Mouse (Mus musculus): ENCODE measurements around the gene Rbx1. TPM values are rescaled to one million over a fixed set of nuclear protein-coding genes. Genes with fewer than 3 reads are reported as not detected.
A peak's percentile ranks its signal among the peaks of the same experiment; 100 is the strongest.

Rbx1 gene
- total and polyA plus RNA-seq, 3 experiments = 228 to 778 (median 307) TPM

DNA sequence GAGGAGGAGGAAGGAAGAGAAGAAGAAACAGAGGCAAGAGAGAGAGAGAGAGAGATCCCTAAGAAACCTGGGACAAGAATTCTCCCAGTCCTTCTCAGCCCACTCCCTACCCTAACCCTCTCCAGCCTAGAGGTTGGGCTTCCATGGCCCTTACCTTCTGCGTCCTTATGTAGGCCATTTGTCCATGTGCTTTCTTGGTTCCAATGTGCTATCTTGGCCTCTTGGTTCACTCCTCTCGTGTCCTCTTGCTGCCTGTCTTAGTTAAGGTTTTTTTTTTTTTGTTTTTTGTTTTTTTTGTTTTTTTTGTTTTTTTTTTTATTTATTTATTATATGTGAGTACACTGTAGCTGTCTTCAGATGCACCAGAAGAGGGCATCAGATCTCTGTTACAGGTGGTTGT is 16.9 kb downstream of the Rbx1 start:
- Histone ChIP-seq H3K4me1 (ENCODE audit: control insufficient read depth in 1 of 2, insufficient read depth in 2 of 2, low read length in 2 of 2) (peaks cover 0 to 14% of the 10 kb centered on the region in 2 experiments; a peak in 3 of 4 replicates), H3K9me3 (replicated peaks; ENCODE audit: insufficient read depth, low read length) (no peaks in the 10 kb centered on the region), H3K79me2 (ENCODE audit: control insufficient read depth, insufficient read depth, low read length, poor library complexity) (no peaks in the 10 kb centered on the region), H3K36me3 (ENCODE audit: control insufficient read depth in 1 of 2, insufficient read depth in 2 of 2, low read length in 2 of 2) (peaks cover 0 to 9% of the 10 kb centered on the region in 2 experiments; a peak in 2 of 4 replicates), H3K27ac (ENCODE audit: control insufficient read depth, low read depth, low read length) (no peak overlapping the region), H3K27me3 (ENCODE audit: control insufficient read depth in 1 of 2, insufficient read depth in 2 of 2, low read length in 2 of 2) (no peaks in the 10 kb centered on the region), H3K4me3 (ENCODE audit: control insufficient read depth in 1 of 2, insufficient read depth in 1 of 2, low read depth in 2 of 2, low read length in 2 of 2) (no peak overlapping the region), H3K9ac (ENCODE audit: control insufficient read depth, low read depth, low read length, poor library complexity, severe bottlenecking) (0 out of 2 replicates have a peak overlapping the region, but pooled peaks have one; percentile 20)
- peak; percentile 32 for DNase-seq (ENCODE audit: low read depth, low spot score)
- peak; percentile 18; the same call in 1 of the 2 replicates for TF ChIP-seq RAD21 (IDR thresholded peaks at IDR 0.05; ENCODE audit: low read depth, low read length)
- TF ChIP-seq ZNF384 (IDR thresholded peaks at IDR 0.05; ENCODE audit: low read depth, low read length) = peak; percentile 11; the same call in 1 of the 2 replicates
- peak; percentile 10; the same call in 1 of the 2 replicates for TF ChIP-seq SMC3 (IDR thresholded peaks at IDR 0.05; ENCODE audit: low read depth, low read length)
- no peak for TF ChIP-seq KAT2A (conservative IDR thresholded peaks at IDR 0.05; ENCODE audit: low read depth, low read length)
- peak in 1 of 3 experiments; percentile 6; a peak in 1 of 6 replicates for TF ChIP-seq CTCF (IDR thresholded peaks at IDR 0.05 in 2 of 3, conservative IDR thresholded peaks at IDR 0.05 in 1 of 3; ENCODE audit: control insufficient read depth in 1 of 3, insufficient read depth in 1 of 3, low read depth in 2 of 3, low read length in 3 of 3, poor library complexity in 1 of 3, severe bottlenecking in 1 of 3)

DNA sequence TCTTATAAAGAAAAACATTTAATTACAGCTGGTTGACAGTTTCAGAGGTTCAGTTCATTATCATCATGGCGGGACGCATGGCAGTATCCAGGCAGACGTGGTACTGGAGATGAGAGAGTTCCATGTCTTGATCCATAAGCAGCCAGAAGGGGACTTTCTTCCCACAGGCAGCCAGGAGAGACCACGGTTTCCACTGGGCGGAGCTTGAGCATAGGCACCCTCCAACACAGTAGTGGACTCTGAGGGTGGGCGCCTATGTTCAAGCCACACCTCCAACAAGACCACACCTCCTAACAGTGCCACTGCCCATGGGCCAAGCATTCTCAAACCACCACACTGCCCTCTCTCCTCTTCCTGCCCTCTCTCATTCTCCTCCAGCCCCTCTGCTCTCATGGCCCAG is 17.6 kb downstream of the Rbx1 start:
- no peak overlapping the region for H3K9ac ChIP-seq (ENCODE audit: control insufficient read depth, low read depth, low read length, poor library complexity, severe bottlenecking)
- no peaks in the 10 kb centered on the region for H3K27me3 ChIP-seq (ENCODE audit: control insufficient read depth in 1 of 2, insufficient read depth in 2 of 2, low read length in 2 of 2)
- H3K4me3 ChIP-seq (ENCODE audit: control insufficient read depth in 1 of 2, insufficient read depth in 1 of 2, low read depth in 2 of 2, low read length in 2 of 2) = no peak overlapping the region
- peaks cover 0 to 9% of the 10 kb centered on the region in 2 experiments; a peak in 2 of 4 replicates for H3K36me3 ChIP-seq (ENCODE audit: control insufficient read depth in 1 of 2, insufficient read depth in 2 of 2, low read length in 2 of 2)
- DNase-seq (ENCODE audit: low read depth, low spot score) = no peak
- H3K4me1 ChIP-seq (ENCODE audit: control insufficient read depth in 1 of 2, insufficient read depth in 2 of 2, low read length in 2 of 2) = peaks cover 0 to 14% of the 10 kb centered on the region in 2 experiments; a peak in 3 of 4 replicates
- no peaks in the 10 kb centered on the region for H3K9me3 ChIP-seq (replicated peaks; ENCODE audit: insufficient read depth, low read length)
- no peak for TF ChIP-seq MEF2A (IDR thresholded peaks at IDR 0.05; ENCODE audit: extremely low read depth, insufficient replicate concordance, low read depth, low read length, poor library complexity, severe bottlenecking)
- TF ChIP-seq ZKSCAN1 (IDR thresholded peaks at IDR 0.05; ENCODE audit: low read depth, low read length) = no peak
- no peak for TF ChIP-seq SMC3 (IDR thresholded peaks at IDR 0.05; ENCODE audit: low read depth, low read length)
- no peak for TF ChIP-seq MAX (IDR thresholded peaks at IDR 0.05; ENCODE audit: low read length)
- TF ChIP-seq ZC3H11A (IDR thresholded peaks at IDR 0.05; ENCODE audit: low read depth, low read length) = no peak
- no peak for TF ChIP-seq USF1 (IDR thresholded peaks at IDR 0.05; ENCODE audit: low read depth, low read length)
- TF ChIP-seq EP300 (IDR thresholded peaks at IDR 0.05; ENCODE audit: low read depth in 1 of 2, low read length in 2 of 2) = no peak
- no peak for TF ChIP-seq HCFC1 (IDR thresholded peaks at IDR 0.05; ENCODE audit: low read depth, low read length)
- TF ChIP-seq SIN3A (IDR thresholded peaks at IDR 0.05; ENCODE audit: low read length) = no peak
- no peak for TF ChIP-seq ELF1 (IDR thresholded peaks at IDR 0.05; ENCODE audit: low read depth, low read length)
- TF ChIP-seq POLR2AphosphoS5 (IDR thresholded peaks at IDR 0.05; ENCODE audit: borderline replicate concordance, low read depth, low read length) = no peak
- TF ChIP-seq MAZ (IDR thresholded peaks at IDR 0.05; ENCODE audit: low read depth, low read length) = no peak
- no peak for TF ChIP-seq BHLHE40 (IDR thresholded peaks at IDR 0.05; ENCODE audit: borderline replicate concordance, low read depth, low read length)
- TF ChIP-seq ZNF384 (IDR thresholded peaks at IDR 0.05; ENCODE audit: low read depth, low read length) = no peak
- TF ChIP-seq MYB (IDR thresholded peaks at IDR 0.05; ENCODE audit: low read depth, low read length) = no peak
- no peak for TF ChIP-seq TCF12 (IDR thresholded peaks at IDR 0.05; ENCODE audit: low read depth, low read length)
- TF ChIP-seq RAD21 (IDR thresholded peaks at IDR 0.05; ENCODE audit: low read depth, low read length) = no peak
- no peak for TF ChIP-seq ZMIZ1 (IDR thresholded peaks at IDR 0.05; ENCODE audit: low read depth, low read length)
- no peak for TF ChIP-seq TBP (IDR thresholded peaks at IDR 0.05; ENCODE audit: low read depth, low read length)
- no peak for TF ChIP-seq GATA1 (IDR thresholded peaks at IDR 0.05; ENCODE audit: low read depth, low read length)
- no peak overlapping the region for H3K27ac ChIP-seq (ENCODE audit: control insufficient read depth, low read depth, low read length)
- H3K79me2 ChIP-seq (ENCODE audit: control insufficient read depth, insufficient read depth, low read length, poor library complexity) = no peaks in the 10 kb centered on the region

All from MEL (cell line).